Mouse (Mus musculus) urinary bladder, postnatal 36 days (tissue): ENCODE data around the gene Plcb1.

ENCODE experiments used
- DNase-seq, 2 experiments: peaks; one replicate each; pipeline ENCODE4 v3.0.0; 2022; ENCODE audit warnings: low spot score in 2 of 2, mixed read lengths in 1 of 2

Gene Plcb1

GRCm38 (mm10) chr2:135403344-135403743 lies 617.5 kb downstream of the Plcb1 start:
- DNase-seq = no peak

GRCm38 (mm10) chr2:135404095-135404494 lies 618.2 kb downstream of the Plcb1 start:
- no peak for DNase-seq

DNA sequence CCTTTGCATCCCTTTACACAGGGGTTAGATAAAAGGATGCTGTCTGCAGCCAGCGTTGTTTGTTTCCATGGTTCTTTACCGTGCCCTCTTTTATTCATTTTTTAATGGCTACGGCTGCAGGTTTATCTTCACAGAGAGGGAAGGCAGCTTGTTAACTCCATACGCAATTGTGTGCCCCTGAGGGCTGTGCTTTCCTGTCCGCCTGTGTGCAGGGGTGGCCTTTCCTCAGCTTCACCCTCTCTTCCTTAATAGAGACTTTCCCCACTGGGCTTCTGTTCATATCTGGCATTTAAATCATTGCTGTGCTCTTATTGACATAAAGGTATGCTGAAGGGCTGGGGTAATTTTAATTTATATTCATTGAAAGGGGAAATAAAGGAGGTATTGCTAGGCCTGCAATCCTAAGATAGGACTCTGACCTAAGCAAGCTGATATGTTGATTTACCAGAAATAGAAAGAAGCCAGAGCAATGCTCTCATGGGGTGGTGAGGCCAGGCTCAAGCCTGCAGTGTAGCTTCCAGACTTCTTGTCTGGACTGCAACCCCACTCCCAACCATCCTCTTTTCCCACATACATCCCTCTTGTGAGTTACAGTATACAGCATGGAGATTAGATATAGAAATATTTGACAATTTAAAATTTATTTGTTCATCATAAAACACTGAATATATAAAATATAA lies 623.7 kb downstream of the Plcb1 start:
- DNase-seq = no peak

GRCm38 (mm10) chr2:135411675-135412074 lies 625.8 kb downstream of the Plcb1 start:
- no peak for DNase-seq

- DNase-seq = no peak
Observed at GRCm38 (mm10) chr2:135415137-135415536, 629.3 kb downstream of the Plcb1 start.

DNA sequence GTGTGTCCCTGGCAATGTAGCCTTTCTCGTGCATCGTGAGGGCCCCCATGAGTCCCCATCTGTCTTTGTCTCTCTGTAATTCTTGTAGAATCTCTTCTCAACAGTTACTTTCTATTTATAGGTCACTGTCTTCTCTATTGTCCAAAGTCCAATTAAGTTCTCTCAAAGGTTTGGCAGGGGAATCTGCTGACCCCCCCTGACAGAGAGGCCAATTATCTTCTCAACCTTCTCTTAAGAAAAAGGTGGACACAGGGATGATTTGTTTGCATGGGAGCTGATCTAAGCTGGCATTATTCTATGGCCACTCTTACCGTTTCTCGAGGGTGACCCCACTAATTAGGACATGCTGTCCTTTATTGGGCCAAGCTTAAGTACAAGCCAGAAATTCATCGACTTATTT lies 633.4 kb downstream of the Plcb1 start:
- DNase-seq = no peak

- DNase-seq = peak in 1 of 2 experiments; percentile 6
Observed at GRCm38 (mm10) chr2:135434947-135435515, 649.2 kb downstream of the Plcb1 start.

- no peak for DNase-seq
Observed at GRCm38 (mm10) chr2:135439034-135439433, 653.2 kb downstream of the Plcb1 start.

- peak; percentile 31 to 47 for DNase-seq
Observed at GRCm38 (mm10) chr2:135439546-135440517, 654.0 kb downstream of the Plcb1 start.

GRCm38 (mm10) chr2:135453581-135453980 lies 667.7 kb downstream of the Plcb1 start:
- no peak for DNase-seq

GRCm38 (mm10) chr2:135454015-135454414 lies 668.1 kb downstream of the Plcb1 start:
- no peak for DNase-seq

DNA sequence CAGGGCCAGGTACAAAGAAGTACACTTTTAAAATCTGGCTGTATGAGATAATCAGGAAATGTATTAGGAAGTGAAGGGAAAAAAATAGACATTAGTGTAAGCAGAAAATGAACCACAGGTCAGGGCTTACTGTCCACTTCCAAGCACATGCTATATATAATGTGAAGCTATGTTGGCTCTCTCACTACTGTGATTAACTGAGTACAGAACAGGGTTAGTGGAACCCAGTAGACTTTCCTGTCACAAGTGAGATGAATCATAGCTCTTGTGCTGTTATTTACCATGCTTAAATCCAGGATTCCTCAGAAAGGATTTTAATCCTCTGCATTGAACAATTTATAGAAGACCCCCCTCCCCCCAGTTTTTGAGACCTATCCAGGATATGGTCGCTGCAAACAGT lies 668.6 kb downstream of the Plcb1 start:
- no peak for DNase-seq

- DNase-seq = no peak
Observed at GRCm38 (mm10) chr2:135467895-135468294, 682.0 kb downstream of the Plcb1 start.

DNA sequence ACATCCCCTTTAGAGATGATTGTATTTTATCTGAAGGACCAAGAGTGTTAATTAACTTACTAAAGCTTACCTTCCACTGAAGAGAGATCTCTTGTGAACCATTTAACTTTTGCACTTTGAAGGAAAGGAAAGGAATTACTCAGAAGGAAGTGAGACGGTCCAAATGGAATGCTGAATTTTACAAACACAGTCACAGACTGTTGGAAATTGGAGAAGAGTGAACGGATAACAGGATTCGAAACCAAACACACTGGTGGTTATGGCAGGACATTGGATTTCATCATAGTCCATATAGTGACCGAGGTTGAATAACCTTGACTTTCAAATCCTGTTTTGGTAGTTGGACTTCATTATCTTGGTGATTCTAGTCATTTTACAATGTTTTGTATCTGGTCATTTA lies 688.2 kb downstream of the Plcb1 start:
- no peak for DNase-seq

DNA sequence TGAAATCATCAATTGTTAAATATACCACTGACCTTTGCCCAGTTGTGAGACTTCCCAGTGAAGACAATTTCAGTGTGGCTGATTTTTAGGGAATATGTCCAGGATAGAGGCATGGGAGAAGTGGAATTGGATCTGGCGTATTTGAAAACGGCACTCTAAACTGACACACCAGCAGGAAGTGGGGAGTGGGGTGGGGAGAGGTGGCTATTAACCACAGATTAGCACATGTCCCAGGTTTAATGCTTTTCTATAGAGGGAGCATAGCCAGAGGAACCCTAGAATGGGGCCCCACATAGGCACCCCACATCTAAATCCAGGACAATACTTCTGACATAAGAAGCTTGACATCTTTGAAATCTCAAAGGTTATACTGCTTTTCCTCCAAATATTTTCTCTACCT lies 699.4 kb downstream of the Plcb1 start:
- no peak for DNase-seq

DNA sequence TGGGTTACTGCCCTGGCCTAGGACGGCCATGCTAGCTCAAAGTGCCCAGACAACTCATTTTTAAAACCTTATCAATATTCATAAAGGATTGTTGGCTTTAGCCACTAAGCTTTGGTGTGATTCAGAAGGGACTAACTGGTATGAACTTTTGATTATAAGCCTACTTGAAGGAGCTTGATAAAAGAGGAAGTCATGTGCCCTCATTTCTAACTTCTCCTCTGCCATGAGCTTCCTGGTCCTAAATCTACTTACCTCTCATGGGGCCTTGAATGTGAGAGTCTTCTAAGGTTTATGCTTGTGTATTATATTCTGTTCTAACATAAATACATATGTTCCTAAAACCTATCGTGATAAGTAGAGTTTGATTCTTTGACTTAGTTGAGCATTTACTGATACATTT lies 702.4 kb downstream of the Plcb1 start:
- no peak for DNase-seq

DNA sequence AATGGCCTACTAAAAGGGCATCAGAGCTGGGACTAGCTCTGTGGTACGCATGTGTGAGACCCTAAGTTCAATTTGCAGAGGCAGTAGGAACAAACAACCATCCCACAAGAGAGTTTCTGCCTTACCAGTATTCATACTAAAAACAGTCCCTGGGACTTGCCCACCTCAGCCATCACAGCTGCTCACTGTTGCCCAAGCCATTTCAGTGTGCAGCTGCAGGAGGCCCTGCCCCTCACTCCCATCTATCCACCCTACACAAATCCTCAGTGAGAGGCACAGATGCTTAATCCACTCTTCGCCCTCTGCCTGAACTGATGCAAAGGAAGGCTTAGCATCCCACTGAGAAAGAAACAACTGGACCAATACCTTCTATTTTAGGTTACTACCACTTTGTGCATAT lies 703.3 kb downstream of the Plcb1 start:
- no peak for DNase-seq

- DNase-seq = peak in 1 of 2 experiments; percentile 48
Observed at GRCm38 (mm10) chr2:135492777-135493176, 706.9 kb downstream of the Plcb1 start.

DNA sequence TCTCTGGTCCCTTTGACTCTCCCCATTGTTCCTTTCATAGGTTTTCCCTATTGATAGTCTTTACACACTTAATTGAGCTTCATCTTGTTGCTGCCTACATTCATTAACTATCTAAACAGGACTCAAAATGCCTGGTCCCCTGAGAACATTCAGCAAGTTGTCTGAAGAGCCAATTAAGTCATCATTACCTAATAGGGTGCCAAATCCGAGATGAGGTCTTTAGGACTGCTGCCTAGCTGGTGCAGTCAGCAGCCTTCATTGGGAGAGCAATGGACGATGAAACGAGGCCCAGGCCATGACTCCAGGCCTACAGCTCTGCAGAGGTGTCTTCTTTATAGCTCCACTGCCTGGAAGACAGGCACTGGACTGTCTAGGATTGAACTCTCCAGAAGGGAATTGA lies 710.7 kb downstream of the Plcb1 start:
- DNase-seq = no peak

DNA sequence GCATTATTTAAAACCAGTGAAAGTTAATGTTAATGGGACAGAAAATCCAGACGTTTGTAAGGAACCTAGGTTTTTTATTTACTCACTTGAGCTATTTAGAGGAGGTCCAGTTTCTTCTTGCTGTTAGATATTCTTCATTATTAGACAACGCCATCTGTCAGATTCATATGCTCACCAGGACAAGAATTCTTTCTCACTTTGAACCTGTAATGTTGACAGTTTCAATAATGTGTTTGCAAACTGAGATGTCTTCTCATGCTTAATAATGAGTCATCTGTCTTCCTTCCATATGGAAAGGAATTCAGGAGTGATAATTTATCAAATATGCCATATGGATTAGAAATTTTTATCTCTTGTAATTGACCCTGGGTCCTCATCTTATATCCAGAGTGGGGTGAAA lies 711.4 kb downstream of the Plcb1 start:
- no peak for DNase-seq

GRCm38 (mm10) chr2:135500872-135501271 lies 715.0 kb downstream of the Plcb1 start:
- no peak for DNase-seq

- DNase-seq = no peak
Observed at GRCm38 (mm10) chr2:135503328-135503997, 717.6 kb downstream of the Plcb1 start.
